Mouse (Mus musculus) embryo, embryonic 10 days (tissue): Measurements from ENCODE around the gene Ube2i.

Experiments used
- DNase-seq: peaks from one replicate; pipeline ENCODE4 v3.0.0-alpha.2; 2015; ENCODE audit warnings: low spot score

The Ube2i gene

GRCm38 (mm10) chr17:25215431-25215830, 59.0 kb downstream of the Ube2i start:
- DNase-seq, result no peak
